ENCODE assay signal across 7 mouse cellular contexts in genomic region chr10:24596003-24596868, GRCm38 (mm10). TPM values are rescaled to one million over a fixed set of nuclear protein-coding genes. Genes with fewer than 3 reads are reported as not detected.
A peak's percentile ranks its signal among the peaks of the same experiment; 100 is the strongest.
DNase-seq lines count a peak whose midpoint lies in the region; ATAC-seq and TF ChIP-seq lines count a peak whose summit lies in the region.

No protein-coding gene starts in this region.

- DNase-seq in ES-E14 (ENCODE audit: low read depth, low spot score) = no peak
- DNase-seq in heart, postnatal 14 days = peak; percentile 63 to 78
- peak; percentile 31 for DNase-seq in limb, embryonic 11.5 days (ENCODE audit: low spot score)
- DNase-seq in spleen, postnatal 14 days (ENCODE audit: low spot score in 2 of 2) = no peak

- H3ac ChIP-seq in C2C12 (ENCODE audit: control insufficient read depth, insufficient read length, low read depth) = peak overlapping the region; percentile 80

- peak overlapping the region; percentile 73 for H3K27ac ChIP-seq in ES-E14 (ENCODE audit: insufficient read depth, low read depth, low read length, poor library complexity, severe bottlenecking)
- H3K27ac ChIP-seq in embryonic fibroblast, embryonic 13.5 days (ENCODE audit: insufficient read depth, low read length) = peak overlapping the region; percentile 71
- H3K27ac ChIP-seq in limb, embryonic 11.5 days (replicated peaks; ENCODE audit: low read depth, low read length) = peak overlapping the region; percentile 90
- H3K27ac ChIP-seq in midbrain, embryonic 16.5 days (ENCODE audit: low read length) = no peak overlapping the region; the same call in 1 of the 2 replicates

- no peaks in the 10 kb centered on the region for H3K9me3 ChIP-seq in ES-E14 (ENCODE audit: control insufficient read depth, insufficient read depth, low read depth, low read length)
- no peaks in the 10 kb centered on the region for H3K9me3 ChIP-seq in limb, embryonic 11.5 days (ENCODE audit: control insufficient read depth, low read length)
- H3K9me3 ChIP-seq in midbrain, embryonic 16.5 days (replicated peaks; ENCODE audit: control insufficient read depth, low read length, poor library complexity, severe bottlenecking) = no peaks in the 10 kb centered on the region

- H3K27me3 ChIP-seq in C2C12 (ENCODE audit: control insufficient read depth, insufficient read depth, insufficient read length) = no peaks in the 10 kb centered on the region
- H3K27me3 ChIP-seq in limb, embryonic 11.5 days (ENCODE audit: control insufficient read depth, insufficient read depth, low read length) = no peaks in the 10 kb centered on the region
- no peaks in the 10 kb centered on the region; the same call in 1 of the 2 replicates for H3K27me3 ChIP-seq in midbrain, embryonic 16.5 days (ENCODE audit: control insufficient read depth, insufficient read depth, low read depth, low read length)

- intact Hi-C loops in heart, postnatal 14 days (cut with DNase I) = loop anchor here (2.0 to 10.0 kb wide), 2 partner anchors 25 to 281 kb away; no protein-coding TSS in a partner anchor

- H3K36me3 ChIP-seq in C2C12 (ENCODE audit: control insufficient read depth, insufficient read depth) (peaks cover 15% of the 10 kb centered on the region), ES-E14 (ENCODE audit: control insufficient read depth, insufficient read depth, low read length, poor library complexity, severe bottlenecking) (peaks cover 7% of the 10 kb centered on the region)
- no peaks in the 10 kb centered on the region for H3K36me3 ChIP-seq in limb, embryonic 11.5 days (ENCODE audit: control insufficient read depth, insufficient read depth, low read length)
- no peaks in the 10 kb centered on the region for H3K36me3 ChIP-seq in midbrain, embryonic 16.5 days (ENCODE audit: control insufficient read depth, insufficient read depth, low read length)

- ATAC-seq in limb, embryonic 11.5 days (ENCODE audit: insufficient number of reproducible peaks, low FRiP score, low TSS enrichment, low read depth) = peak; percentile 41; the same call in 1 of the 2 replicates
- peak; percentile 49 for ATAC-seq in midbrain, embryonic 16.5 days

- H3K4me3 ChIP-seq in C2C12 (ENCODE audit: insufficient read depth, poor library complexity, severe bottlenecking) (peak overlapping the region; percentile 55), ES-E14 (ENCODE audit: insufficient read depth in 1 of 2, low read depth in 1 of 2, low read length in 2 of 2, poor library complexity in 1 of 2, severe bottlenecking in 1 of 2) (peak overlapping the region; percentile 70 to 82)
- H3K4me3 ChIP-seq in embryonic fibroblast, embryonic 13.5 days (ENCODE audit: insufficient read depth, low read length) = peak overlapping the region; percentile 61
- H3K4me3 ChIP-seq in limb, embryonic 11.5 days (ENCODE audit: low read depth, low read length) = peak overlapping the region; percentile 73
- peak overlapping the region; percentile 74 for H3K4me3 ChIP-seq in midbrain, embryonic 16.5 days (ENCODE audit: low read depth, low read length)

- peaks cover 16% of the 10 kb centered on the region for H3K79me2 ChIP-seq in C2C12 (ENCODE audit: control insufficient read depth, insufficient read depth)

- WGBS in limb, embryonic 11.5 days = 23% methylated on average over 31 of the region's 31 CpGs
- WGBS in midbrain, embryonic 16.5 days = 12% methylated on average over 31 of the region's 31 CpGs

- no peaks in the 10 kb centered on the region for H3K79me3 ChIP-seq in C2C12 (ENCODE audit: low read depth)

- no peak for TF ChIP-seq CTCF in C2C12 (IDR thresholded peaks at IDR 0.05; ENCODE audit: control insufficient read depth, insufficient read depth, insufficient read length)
- no peak for TF ChIP-seq CTCF in embryonic fibroblast, embryonic 13.5 days (IDR thresholded peaks at IDR 0.05; ENCODE audit: borderline replicate concordance, insufficient read depth, low read length)

- in situ Hi-C loops in ES-E14 (cut with MboI; ENCODE audit: low sequenced_read_pairs in 2 of 2, unreplicated experiment in 2 of 2) = no loop called here

- peaks cover 3 to 11% of the 10 kb centered on the region in 2 experiments; a peak in 3 of 4 replicates for H3K4me1 ChIP-seq in ES-E14 (ENCODE audit: control insufficient read depth in 2 of 2, insufficient read depth in 2 of 2, low read length in 2 of 2, poor library complexity in 1 of 2)
- H3K4me1 ChIP-seq in embryonic fibroblast, embryonic 13.5 days (ENCODE audit: control insufficient read depth, insufficient read depth, low read length) = peaks cover 11% of the 10 kb centered on the region
- peaks cover 18% of the 10 kb centered on the region for H3K4me1 ChIP-seq in limb, embryonic 11.5 days (ENCODE audit: control insufficient read depth, insufficient read depth, low read length)
- H3K4me1 ChIP-seq in midbrain, embryonic 16.5 days (ENCODE audit: control insufficient read depth, insufficient read depth, low read length) = 0 out of 2 replicates have a peak, but pooled peaks cover 7% of the 10 kb centered on the region

- H3K4me2 ChIP-seq in limb, embryonic 11.5 days (ENCODE audit: low read depth, severe bottlenecking) = peak overlapping the region; percentile 73
- peak overlapping the region; percentile 87 for H3K4me2 ChIP-seq in midbrain, embryonic 16.5 days (ENCODE audit: low read length)

- TF ChIP-seq POLR2A in embryonic fibroblast, embryonic 13.5 days (IDR thresholded peaks at IDR 0.05; ENCODE audit: low read depth, low read length) = peak; percentile 75

- H3K9ac ChIP-seq in ES-E14 (ENCODE audit: insufficient read depth, low read depth, low read length, poor library complexity, severe bottlenecking) = peak overlapping the region; percentile 73
- H3K9ac ChIP-seq in limb, embryonic 11.5 days (ENCODE audit: low read length) = peak overlapping the region; percentile 73
- peak overlapping the region; percentile 77 for H3K9ac ChIP-seq in midbrain, embryonic 16.5 days (ENCODE audit: low read depth, low read length)

TF ChIP-seq in C2C12, 6 proteins besides CTCF, POLR2A, EP300 and RAD21:
- TF ChIP-seq CEBPB (IDR thresholded peaks at IDR 0.05; ENCODE audit: low read depth) (no peak), USF1 (IDR thresholded peaks at IDR 0.05; ENCODE audit: low read depth) (no peak)

TF ChIP-seq in ES-E14, 5 proteins besides CTCF, POLR2A, EP300 and RAD21:
- no peak for TF ChIP-seq ZNF384 (IDR thresholded peaks at IDR 0.05; ENCODE audit: low read depth, low read length)
- TF ChIP-seq HCFC1 (IDR thresholded peaks at IDR 0.05; ENCODE audit: borderline replicate concordance, insufficient read depth, low read length) = no peak
- TF ChIP-seq MAFK (IDR thresholded peaks at IDR 0.05; ENCODE audit: insufficient read depth, low read depth, low read length) = no peak
- TF ChIP-seq ZC3H11A (IDR thresholded peaks at IDR 0.05; ENCODE audit: borderline replicate concordance, low read depth, low read length) = no peak
- TF ChIP-seq CHD2 (IDR thresholded peaks at IDR 0.05; ENCODE audit: low read depth, low read length) = no peak
TF ChIP-seq in ES-E14: peak in this region for 0.

RNA-seq across cellular contexts. Expression of gene Ccn2, which starts 1.0 kb away (rescaled TPM):
- 55.2 TPM for polyA plus RNA-seq in C2C12 (2012; fragmentation: generic; extraction: Trizol)
- 109 and 147 TPM in 2 replicates for total RNA-seq in ES-E14 (2012; rRNA removed)
- polyA plus RNA-seq in embryonic fibroblast, embryonic 13.5 days (2011; ENCODE audit: insufficient read length, low read depth, missing spikeins) = 483 and 1,320 TPM in 2 replicates
- 10 to 100 TPM; 61.8 to 65.7 TPM for total RNA-seq in heart, postnatal 14 days (2021)
- 2.4 and 2.9 TPM in 2 replicates for polyA plus RNA-seq in limb, embryonic 11.5 days (2014; fragmentation: Nextera tagmentation; extraction: Ambion mirVana)
- 2.0 and 3.6 TPM in 2 replicates for polyA plus RNA-seq in midbrain, embryonic 16.5 days (2015; fragmentation: Nextera tagmentation; extraction: Ambion mirVana)

Comparison
In these comparisons a context has a peak if more than half of its experiments do, and no peak if none do; other contexts are left out.
1. DNase-seq: peak in heart, postnatal 14 days (2 of 2) and limb, embryonic 11.5 days (single experiment); none in ES-E14 (single experiment) and spleen, postnatal 14 days (0 of 2).
2. RNA of gene Ccn2, which starts 1.0 kb away (polyA plus RNA-seq): 483 to 1,320 TPM in embryonic fibroblast, embryonic 13.5 days and 55.2 TPM in C2C12 (single experiment); 2.0 to 3.6 TPM in midbrain, embryonic 16.5 days and 2.4 to 2.9 TPM in limb, embryonic 11.5 days; every median in the first group is over 10 times any median in the second.
3. Peak in every context shown above with its lines, with median percentiles within 50 percentile points of each other: H3K4me3 ChIP-seq and H3K9ac ChIP-seq.